Mouse (Mus musculus) T-helper 17 cell (primary cell): ENCODE measurements at regions not wholly inside any gene's neighbourhood (a gene's known extent, or its start where the extent isn't known, plus 50 kb on each side); places are given as distances from the start of the nearest gene placed in this dataset.

ENCODE experiments used
- in situ Hi-C, 2 experiments: fragments of 300-600 bp; cut with MboI, MseI; formaldehyde crosslinking; loops; 1 replicate in 1 of 2; 2 replicates in 1 of 2; pipeline ENCODE4 v1.15.1; 2025; ENCODE audit warnings: high pct_unique_total_duplicates in 2 of 2

GRCm38 (mm10) chr8:35987327-35987726 is 221.7 kb downstream of the Gm19410 start:
- in situ Hi-C loops = no loop called here

- in situ Hi-C loops = no loop called here
Observed at GRCm38 (mm10) chr8:35991013-35991412, 225.4 kb downstream of the Gm19410 start.

GRCm38 (mm10) chr8:35991936-35992603 is 226.5 kb downstream of the Gm19410 start:
- in situ Hi-C loops = no loop called here

GRCm38 (mm10) chr8:35996330-35997077 is 230.9 kb downstream of the Gm19410 start:
- in situ Hi-C loops = no loop called here

- in situ Hi-C loops = no loop called here
Observed at GRCm38 (mm10) chr8:35999584-35999983, 234.0 kb downstream of the Gm19410 start.

- in situ Hi-C loops = no loop called here
Observed at GRCm38 (mm10) chr8:36004387-36004786, 238.8 kb downstream of the Gm19410 start.

GRCm38 (mm10) chr8:36005536-36005935 is 239.9 kb downstream of the Gm19410 start:
- in situ Hi-C loops = no loop called here

- in situ Hi-C loops = no loop called here
Observed at GRCm38 (mm10) chr8:36007724-36008123, 242.1 kb downstream of the Gm19410 start.

- in situ Hi-C loops = no loop called here
Observed at GRCm38 (mm10) chr8:36009565-36009964, 244.0 kb downstream of the Gm19410 start.

GRCm38 (mm10) chr8:36010446-36011217 is 245.0 kb downstream of the Gm19410 start:
- in situ Hi-C loops = no loop called here

GRCm38 (mm10) chr8:36014862-36015261 is 249.3 kb downstream of the Gm19410 start:
- in situ Hi-C loops = no loop called here

GRCm38 (mm10) chr8:36016321-36017114 is 250.9 kb downstream of the Gm19410 start:
- in situ Hi-C loops = no loop called here

GRCm38 (mm10) chr8:36018993-36019753 is 253.6 kb downstream of the Gm19410 start:
- in situ Hi-C loops = no loop called here

GRCm38 (mm10) chr8:36019895-36020294 is 254.3 kb downstream of the Gm19410 start:
- in situ Hi-C loops = no loop called here

- in situ Hi-C loops = no loop called here
Observed at GRCm38 (mm10) chr8:36027586-36027985, 262.0 kb downstream of the Gm19410 start.

- in situ Hi-C loops = no loop called here
Observed at GRCm38 (mm10) chr8:36028121-36028955, 262.7 kb downstream of the Gm19410 start.

GRCm38 (mm10) chr8:36029445-36029844 is 263.9 kb downstream of the Gm19410 start:
- in situ Hi-C loops = no loop called here

- in situ Hi-C loops = loop anchor here (5.0 kb wide), 3 partner anchors 37 to 168 kb away; no protein-coding TSS in a partner anchor
Observed at GRCm38 (mm10) chr8:36030237-36030636, 264.6 kb downstream of the Gm19410 start.

- in situ Hi-C loops = loop anchor here (5.0 kb wide), 3 partner anchors 35 to 170 kb away; no protein-coding TSS in a partner anchor
Observed at GRCm38 (mm10) chr8:36031966-36032719, 266.6 kb downstream of the Gm19410 start.
